Mouse (Mus musculus): Measurements from ENCODE around the gene Ppp1r15b. TPM values are rescaled to one million over a fixed set of nuclear protein-coding genes. Genes with fewer than 3 reads are reported as not detected.

The Ppp1r15b gene
- polyA plus RNA-seq, 1 experiment from 2014 or later: 20.7 TPM

GRCm38 (mm10) chr1:133086804-133087203 is 44.1 kb upstream of the Ppp1r15b start:
- WGBS: 89% methylated on average over 10 of the region's 10 CpGs
- no peaks in the 10 kb centered on the region for H3K27me3 ChIP-seq (ENCODE audit: control insufficient read depth, insufficient read depth, low read length)
- no peak for TF ChIP-seq EP300 (optimal IDR thresholded peaks at IDR 0.05)
- no peak for TF ChIP-seq CTCF (IDR thresholded peaks at IDR 0.05; ENCODE audit: low read depth)

GRCm38 (mm10) chr1:133087206-133087905 is 43.6 kb upstream of the Ppp1r15b start:
- WGBS: 48% methylated on average over 7 of the region's 7 CpGs
- peaks cover 10% of the 10 kb centered on the region for H3K36me3 ChIP-seq (ENCODE audit: control insufficient read depth, insufficient read depth, low read length)
- TF ChIP-seq CTCF (IDR thresholded peaks at IDR 0.05; ENCODE audit: low read depth) (peak; percentile 94), EP300 (optimal IDR thresholded peaks at IDR 0.05) (no peak)
- H3K4me3 ChIP-seq (ENCODE audit: low read depth, low read length): no peak overlapping the region
- H3K9me3 ChIP-seq (ENCODE audit: control insufficient read depth, low read length): no peaks in the 10 kb centered on the region
- H3K4me2 ChIP-seq (replicated peaks; ENCODE audit: low read depth): no peak overlapping the region
- ATAC-seq (ENCODE audit: low FRiP score, low TSS enrichment): no peak
- H3K9ac ChIP-seq (ENCODE audit: low read length): no peak overlapping the region
- peaks cover 2% of the 10 kb centered on the region; the same call in 1 of the 2 replicates for H3K4me1 ChIP-seq (replicated peaks; ENCODE audit: control insufficient read depth, insufficient read depth)
- no peak overlapping the region; the same call in 1 of the 2 replicates for H3K27ac ChIP-seq (replicated peaks)
- no peaks in the 10 kb centered on the region for H3K27me3 ChIP-seq (ENCODE audit: control insufficient read depth, insufficient read depth, low read length)
- DNase-seq (ENCODE audit: low spot score): peak; percentile 77

More at GRCm38 (mm10) chr1:133086804-133087203, 44.1 kb upstream of the Ppp1r15b start:
- no peak overlapping the region for H3K9ac ChIP-seq (ENCODE audit: low read length)
- no peak overlapping the region for H3K4me2 ChIP-seq (replicated peaks; ENCODE audit: low read depth)
- ATAC-seq (ENCODE audit: low FRiP score, low TSS enrichment) (no peak), DNase-seq (ENCODE audit: low spot score) (no peak)
- H3K4me1 ChIP-seq (replicated peaks; ENCODE audit: control insufficient read depth, insufficient read depth): peaks cover 2% of the 10 kb centered on the region; the same call in 1 of the 2 replicates
- H3K36me3 ChIP-seq (ENCODE audit: control insufficient read depth, insufficient read depth, low read length): peaks cover 10% of the 10 kb centered on the region
- no peaks in the 10 kb centered on the region for H3K9me3 ChIP-seq (ENCODE audit: control insufficient read depth, low read length)
- no peak overlapping the region for H3K27ac ChIP-seq (replicated peaks)
- H3K4me3 ChIP-seq (ENCODE audit: low read depth, low read length): no peak overlapping the region

GRCm38 (mm10) chr1:133088196-133088595 is 42.7 kb upstream of the Ppp1r15b start:
- DNase-seq (ENCODE audit: low spot score) (no peak), ATAC-seq (ENCODE audit: low FRiP score, low TSS enrichment) (no peak)
- H3K9ac ChIP-seq (ENCODE audit: low read length): no peak overlapping the region
- peaks cover 2% of the 10 kb centered on the region; the same call in 1 of the 2 replicates for H3K4me1 ChIP-seq (replicated peaks; ENCODE audit: control insufficient read depth, insufficient read depth)
- H3K4me2 ChIP-seq (replicated peaks; ENCODE audit: low read depth): no peak overlapping the region
- no peak overlapping the region for H3K4me3 ChIP-seq (ENCODE audit: low read depth, low read length)
- TF ChIP-seq CTCF (IDR thresholded peaks at IDR 0.05; ENCODE audit: low read depth) (no peak), EP300 (optimal IDR thresholded peaks at IDR 0.05) (no peak)
- no peaks in the 10 kb centered on the region for H3K27me3 ChIP-seq (ENCODE audit: control insufficient read depth, insufficient read depth, low read length)
- peaks cover 10% of the 10 kb centered on the region for H3K36me3 ChIP-seq (ENCODE audit: control insufficient read depth, insufficient read depth, low read length)
- no peaks in the 10 kb centered on the region for H3K9me3 ChIP-seq (ENCODE audit: control insufficient read depth, low read length)
- H3K27ac ChIP-seq (replicated peaks): no peak overlapping the region
- WGBS: 77% methylated on average over 10 of the region's 10 CpGs

DNA sequence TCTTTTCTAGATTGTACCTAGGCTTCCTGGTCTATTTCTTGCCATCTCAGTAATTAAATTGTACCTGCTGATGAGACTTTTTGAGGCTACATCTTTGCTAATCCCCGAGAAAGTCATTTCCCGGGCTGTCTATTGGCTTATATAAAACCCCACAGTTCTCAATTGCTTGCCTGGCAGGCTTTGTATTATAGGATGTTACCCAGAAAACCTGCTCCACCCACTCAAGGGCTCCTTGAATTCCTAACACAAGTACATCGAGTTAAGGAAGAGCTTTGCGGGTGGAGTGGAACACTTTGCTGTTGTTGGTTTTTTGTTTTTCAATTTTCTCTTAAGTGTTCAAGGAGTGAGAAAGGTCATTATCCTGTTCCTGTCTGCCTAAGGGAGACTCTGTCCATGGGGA is 41.5 kb upstream of the Ppp1r15b start:
- Histone ChIP-seq H3K4me3 (ENCODE audit: low read depth, low read length) (no peak overlapping the region), H3K4me2 (replicated peaks; ENCODE audit: low read depth) (no peak overlapping the region), H3K27me3 (ENCODE audit: control insufficient read depth, insufficient read depth, low read length) (no peaks in the 10 kb centered on the region), H3K4me1 (replicated peaks; ENCODE audit: control insufficient read depth, insufficient read depth) (no peaks in the 10 kb centered on the region; the same call in 1 of the 2 replicates), H3K27ac (replicated peaks) (no peak overlapping the region), H3K9ac (ENCODE audit: low read length) (no peak overlapping the region), H3K36me3 (ENCODE audit: control insufficient read depth, insufficient read depth, low read length) (peaks cover 10% of the 10 kb centered on the region), H3K9me3 (ENCODE audit: control insufficient read depth, low read length) (no peaks in the 10 kb centered on the region)
- ATAC-seq (ENCODE audit: low FRiP score, low TSS enrichment) (no peak), DNase-seq (ENCODE audit: low spot score) (no peak)
- TF ChIP-seq CTCF (IDR thresholded peaks at IDR 0.05; ENCODE audit: low read depth) (no peak), EP300 (optimal IDR thresholded peaks at IDR 0.05) (no peak)
- WGBS: 71% methylated on average over 4 of the region's 4 CpGs

- Histone ChIP-seq H3K9ac (ENCODE audit: low read length) (no peak overlapping the region), H3K27me3 (ENCODE audit: control insufficient read depth, insufficient read depth, low read length) (no peaks in the 10 kb centered on the region), H3K4me1 (replicated peaks; ENCODE audit: control insufficient read depth, insufficient read depth) (no peaks in the 10 kb centered on the region), H3K9me3 (ENCODE audit: control insufficient read depth, low read length) (no peaks in the 10 kb centered on the region), H3K4me3 (ENCODE audit: low read depth, low read length) (no peak overlapping the region), H3K4me2 (replicated peaks; ENCODE audit: low read depth) (no peak overlapping the region), H3K36me3 (ENCODE audit: control insufficient read depth, insufficient read depth, low read length) (peaks cover 11% of the 10 kb centered on the region), H3K27ac (replicated peaks) (peak overlapping the region; percentile 84)
- peak; percentile 94 for DNase-seq (ENCODE audit: low spot score)
- TF ChIP-seq EP300 (optimal IDR thresholded peaks at IDR 0.05): peak; percentile 90
- TF ChIP-seq CTCF (IDR thresholded peaks at IDR 0.05; ENCODE audit: low read depth): peak; percentile 24; the same call in 1 of the 2 replicates
- peak; percentile 91 for ATAC-seq (ENCODE audit: low FRiP score, low TSS enrichment)
- WGBS: 62% methylated on average over 6 of the region's 6 CpGs
Observed at GRCm38 (mm10) chr1:133090641-133091040, 40.3 kb upstream of the Ppp1r15b start.

GRCm38 (mm10) chr1:133091483-133091882 is 39.5 kb upstream of the Ppp1r15b start:
- Histone ChIP-seq H3K27me3 (ENCODE audit: control insufficient read depth, insufficient read depth, low read length) (no peaks in the 10 kb centered on the region), H3K36me3 (ENCODE audit: control insufficient read depth, insufficient read depth, low read length) (peaks cover 11% of the 10 kb centered on the region), H3K4me2 (replicated peaks; ENCODE audit: low read depth) (no peak overlapping the region), H3K27ac (replicated peaks) (peak overlapping the region; percentile 84), H3K4me1 (replicated peaks; ENCODE audit: control insufficient read depth, insufficient read depth) (no peaks in the 10 kb centered on the region), H3K9me3 (ENCODE audit: control insufficient read depth, low read length) (no peaks in the 10 kb centered on the region), H3K4me3 (ENCODE audit: low read depth, low read length) (no peak overlapping the region), H3K9ac (ENCODE audit: low read length) (no peak overlapping the region)
- WGBS: 68% methylated on average over 8 of the region's 8 CpGs
- 0 out of 2 replicates have a peak, but pooled peaks have one; percentile 6 for ATAC-seq (ENCODE audit: low FRiP score, low TSS enrichment)
- TF ChIP-seq CTCF (IDR thresholded peaks at IDR 0.05; ENCODE audit: low read depth): no peak
- TF ChIP-seq EP300 (optimal IDR thresholded peaks at IDR 0.05): no peak
- DNase-seq (ENCODE audit: low spot score): peak; percentile 33
